Mouse (Mus musculus) lung, postnatal 25 days (tissue): Measurements from ENCODE around the gene Sec31a.
"Not testable (repeated sequence)": the region's sequence is repeated elsewhere in the genome, so short reads cannot be mapped to it uniquely, and the experiment has no call there.

Experiments used
- DNase-seq: peaks from one replicate; pipeline ENCODE4 v3.0.0; 2022; ENCODE audit warnings: low spot score

Sec31a gene

GRCm38 (mm10) chr5:100415761-100416590 lies at the start of gene Sec31a:
Gene Sec31a, minus strand, starts transcription at chr5:100416234.
- peak; percentile 98 for DNase-seq

DNA sequence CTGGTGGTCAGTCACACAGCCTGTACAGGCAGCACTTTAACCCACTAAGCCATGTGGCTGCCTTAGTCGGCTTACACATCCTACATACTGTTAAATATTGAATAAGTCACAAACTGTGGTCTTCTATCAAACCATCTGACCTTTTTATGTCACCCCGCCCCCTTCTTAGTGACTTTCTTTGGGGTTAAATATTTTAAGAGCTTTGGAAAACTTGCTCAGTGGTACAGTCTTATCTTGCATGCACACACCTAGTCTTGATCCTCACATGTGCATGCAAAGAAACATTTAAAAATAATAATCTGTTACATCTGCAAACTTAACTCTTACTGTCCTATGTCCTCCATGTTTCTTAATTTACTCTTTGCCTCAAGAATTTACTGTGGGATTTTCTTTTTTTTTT lies 46.3 kb upstream of the Sec31a start:
- DNase-seq: no peak

DNA sequence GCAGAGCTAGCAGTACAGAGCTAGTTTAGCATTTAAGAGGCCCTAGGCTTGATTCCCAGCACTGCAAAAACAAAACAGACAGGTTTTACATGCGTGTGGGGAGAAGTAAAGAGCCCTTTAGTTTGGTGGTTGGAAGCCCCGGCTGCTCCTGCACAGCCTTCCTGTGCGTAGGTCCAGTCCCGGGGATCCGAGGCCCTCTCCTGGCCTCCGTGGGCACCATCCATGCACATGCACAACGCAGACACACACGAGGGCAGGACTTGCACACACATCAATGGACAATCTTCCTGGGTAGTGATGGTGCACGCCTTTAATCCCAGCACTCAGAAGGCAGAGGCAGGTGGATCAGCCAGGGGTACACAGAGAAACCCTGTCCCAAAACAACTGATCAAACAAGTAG lies 45.5 kb upstream of the Sec31a start:
- no peak for DNase-seq

- DNase-seq: no peak
These were observed 43.4 kb upstream of the Sec31a start for GRCm38 (mm10) chr5:100459468-100459867.

DNA sequence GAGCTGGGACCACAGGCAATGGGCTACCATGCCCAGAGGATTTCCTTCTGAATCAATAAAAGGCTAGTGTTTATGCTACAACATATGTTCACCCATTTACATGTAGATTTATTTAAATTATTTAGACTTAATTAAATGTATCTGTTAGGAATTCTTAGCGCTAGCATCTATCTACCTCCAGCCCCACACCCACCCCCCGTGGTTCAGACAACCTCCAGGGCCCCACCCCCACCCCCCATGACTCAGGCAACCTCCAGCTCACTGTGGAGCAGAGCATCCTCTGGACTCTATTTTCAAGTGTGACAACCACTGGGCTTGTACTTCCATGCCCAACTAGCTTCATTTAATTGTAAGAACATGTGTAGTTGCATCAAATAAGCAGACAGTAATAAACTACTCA lies 35.8 kb upstream of the Sec31a start:
- DNase-seq: no peak

- no peak for DNase-seq
These were observed 22.8 kb upstream of the Sec31a start for GRCm38 (mm10) chr5:100438796-100439195.

- DNase-seq: no peak
These were observed 21.9 kb upstream of the Sec31a start for GRCm38 (mm10) chr5:100437917-100438316.

DNA sequence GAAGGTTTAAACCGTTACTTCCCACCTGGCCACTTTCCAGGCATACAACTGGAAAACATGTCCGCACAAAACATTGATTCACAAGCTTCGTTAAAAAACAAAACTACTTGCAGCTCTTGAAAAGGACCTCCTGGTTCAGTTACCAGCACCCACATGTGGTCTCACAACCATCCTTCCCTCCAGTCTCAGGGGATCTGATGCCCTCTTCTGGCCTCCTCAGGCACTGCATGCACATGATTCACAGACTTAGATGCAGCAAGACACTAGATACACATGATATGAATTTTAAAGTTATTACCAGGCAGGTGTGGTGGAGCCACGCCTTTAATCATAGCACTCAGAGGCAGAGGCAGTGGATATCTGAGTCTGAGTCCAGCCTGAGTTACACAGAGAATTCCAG lies 21.1 kb upstream of the Sec31a start:
- no peak for DNase-seq

GRCm38 (mm10) chr5:100430966-100431365 lies 14.9 kb upstream of the Sec31a start:
- DNase-seq: no peak

- no peak for DNase-seq
These were observed 14.0 kb upstream of the Sec31a start for GRCm38 (mm10) chr5:100430076-100430390.

GRCm38 (mm10) chr5:100429344-100430075 lies 13.5 kb upstream of the Sec31a start:
- peak; percentile 96 for DNase-seq

DNA sequence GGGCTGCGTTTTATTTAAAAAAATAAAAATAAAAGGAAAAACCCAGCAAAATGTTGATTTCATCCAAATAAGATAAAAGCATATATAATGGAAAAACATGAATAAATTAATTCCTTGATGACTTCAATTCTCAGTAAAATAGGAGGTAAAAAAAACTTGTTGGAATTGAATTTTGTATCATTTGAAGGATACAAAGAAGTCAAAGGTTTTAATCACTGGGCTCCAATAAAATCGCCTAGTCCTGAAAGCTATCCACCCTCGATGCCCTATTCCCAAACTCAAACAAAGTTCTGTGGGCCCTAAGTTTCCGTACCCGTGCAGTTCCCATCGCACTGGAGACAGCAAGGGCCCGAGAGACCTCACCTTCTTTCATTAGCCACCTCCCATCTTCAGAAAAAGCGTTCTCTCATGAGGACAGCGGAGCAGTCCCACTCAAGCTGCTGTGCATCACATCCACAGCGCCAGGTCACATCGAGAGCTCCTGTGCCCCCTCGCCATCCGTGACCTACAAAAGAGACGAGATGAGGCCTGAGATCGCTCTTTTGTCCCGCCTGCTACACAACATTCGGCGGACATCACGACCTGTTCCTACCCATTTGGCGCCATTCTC lies 12.8 kb upstream of the Sec31a start:
- DNase-seq: no peak

GRCm38 (mm10) chr5:100428031-100428733 lies 12.1 kb upstream of the Sec31a start:
- no peak for DNase-seq

DNA sequence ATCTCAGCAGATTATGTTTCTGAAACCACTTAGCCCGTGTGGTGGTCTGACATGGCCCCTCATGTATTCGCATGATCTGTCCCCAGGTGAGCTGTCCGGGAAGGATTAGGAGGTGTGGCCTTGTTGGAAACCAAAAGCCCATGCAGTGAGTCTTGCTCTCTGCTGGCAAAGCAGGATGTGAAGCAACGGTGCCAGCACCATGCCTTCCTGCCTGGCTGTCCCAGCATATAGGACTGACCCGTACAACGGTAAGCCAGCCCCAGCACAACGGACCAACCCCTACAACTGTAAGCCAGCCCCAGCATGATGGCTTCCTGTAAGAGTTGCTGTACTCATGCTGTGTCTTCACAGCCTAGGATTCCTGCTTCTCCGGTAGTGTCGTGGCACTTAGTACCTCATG lies 11.2 kb upstream of the Sec31a start:
- DNase-seq: no peak

DNA sequence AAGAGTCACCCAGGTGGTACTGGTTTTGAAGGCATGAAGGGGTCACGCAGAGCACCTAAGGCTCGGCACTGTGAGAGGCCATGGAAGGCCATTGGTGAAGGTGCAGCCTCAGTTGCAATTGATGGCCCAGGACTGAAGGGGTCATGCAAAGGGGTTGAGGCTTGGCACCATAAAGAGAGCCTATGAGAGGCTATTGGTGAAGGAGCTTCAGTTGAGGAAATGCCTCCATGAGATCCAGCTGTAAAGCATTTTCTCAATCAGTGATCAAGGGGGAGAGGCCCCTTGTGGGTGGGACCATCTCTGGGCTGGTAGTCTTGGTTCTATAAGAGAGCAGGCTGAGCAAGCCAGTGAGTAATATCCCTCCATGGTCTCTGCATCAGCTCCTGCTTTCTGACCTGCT lies 9.8 kb upstream of the Sec31a start:
- not testable (repeated sequence) for DNase-seq

- no peak for DNase-seq
These were observed 8.2 kb upstream of the Sec31a start for GRCm38 (mm10) chr5:100424252-100424651.

- no peak for DNase-seq
These were observed 7.6 kb upstream of the Sec31a start for GRCm38 (mm10) chr5:100423626-100424025.

DNA sequence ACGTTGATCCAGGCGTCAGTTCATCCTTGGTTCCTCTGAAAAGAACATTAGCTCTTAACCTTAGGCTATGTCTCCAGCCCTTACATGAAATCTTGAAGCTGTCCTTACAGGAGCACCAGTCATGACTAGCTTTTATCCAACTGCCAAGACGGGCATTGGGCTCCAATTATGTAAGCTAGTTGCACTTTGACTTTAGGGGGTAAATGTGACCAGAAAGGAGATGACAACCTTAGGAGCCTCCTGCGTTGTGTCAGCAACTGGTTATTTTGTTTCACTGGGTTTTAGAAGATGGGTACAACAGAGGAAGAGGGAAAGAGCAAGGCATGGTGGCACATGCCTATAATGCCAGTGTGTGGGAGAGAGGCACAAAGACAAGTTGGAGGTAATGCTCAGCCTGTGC lies 2.8 kb upstream of the Sec31a start:
- DNase-seq: no peak

DNA sequence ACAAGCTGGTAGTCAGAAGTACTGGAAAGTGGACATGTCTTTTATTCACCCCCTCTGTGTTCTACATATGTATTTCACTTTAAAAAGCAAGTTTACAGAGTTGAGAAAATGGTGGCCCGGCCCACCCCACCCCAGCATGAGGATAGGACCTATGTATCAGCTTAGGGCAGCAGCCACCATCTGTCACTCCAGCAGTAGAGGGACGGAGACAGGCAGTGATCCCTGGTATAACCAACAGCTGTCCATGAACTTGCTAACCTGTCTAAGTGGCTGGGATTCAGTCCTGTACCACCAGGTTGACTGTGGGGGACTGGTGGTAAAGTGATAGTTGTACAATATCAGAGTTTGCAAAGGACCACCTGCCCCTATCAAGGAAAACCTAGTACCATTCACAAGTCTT lies 2.0 kb upstream of the Sec31a start:
- no peak for DNase-seq

DNA sequence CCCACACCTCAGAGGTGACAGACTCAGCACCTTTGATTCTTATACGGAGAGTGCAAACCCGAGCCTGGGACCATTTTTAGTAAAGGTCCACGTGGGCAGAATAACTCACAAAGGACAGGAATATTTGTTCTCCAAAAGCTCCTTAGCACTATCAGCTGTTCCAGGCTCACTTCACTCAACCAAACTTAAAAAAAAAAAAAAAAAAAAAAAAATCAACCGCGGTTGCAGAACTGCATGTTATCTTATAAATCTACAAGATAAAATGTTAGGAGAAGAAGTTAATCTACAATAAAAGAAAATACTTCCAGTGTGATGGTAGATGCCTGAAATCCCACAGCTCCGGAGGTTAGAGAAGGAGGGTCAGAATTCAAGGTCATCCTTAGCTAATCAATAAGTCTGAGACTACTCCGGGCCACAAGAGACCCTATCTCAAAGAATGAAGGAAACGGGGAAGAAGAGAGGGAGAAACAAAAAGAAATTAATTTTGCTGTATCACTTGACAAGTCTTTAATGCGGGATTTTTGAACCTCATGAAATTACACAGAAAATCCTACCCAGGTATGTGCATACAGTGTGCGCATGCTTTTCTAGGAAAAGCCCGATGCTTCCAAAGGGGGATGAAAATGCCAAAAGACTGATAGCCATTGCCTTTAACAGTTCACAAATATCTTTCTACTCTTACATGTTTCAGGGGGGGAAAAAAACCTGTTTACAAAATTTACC lies 1.4 kb downstream of the Sec31a start:
- no peak for DNase-seq

GRCm38 (mm10) chr5:100412886-100413285 lies 3.1 kb downstream of the Sec31a start:
- DNase-seq: no peak

DNA sequence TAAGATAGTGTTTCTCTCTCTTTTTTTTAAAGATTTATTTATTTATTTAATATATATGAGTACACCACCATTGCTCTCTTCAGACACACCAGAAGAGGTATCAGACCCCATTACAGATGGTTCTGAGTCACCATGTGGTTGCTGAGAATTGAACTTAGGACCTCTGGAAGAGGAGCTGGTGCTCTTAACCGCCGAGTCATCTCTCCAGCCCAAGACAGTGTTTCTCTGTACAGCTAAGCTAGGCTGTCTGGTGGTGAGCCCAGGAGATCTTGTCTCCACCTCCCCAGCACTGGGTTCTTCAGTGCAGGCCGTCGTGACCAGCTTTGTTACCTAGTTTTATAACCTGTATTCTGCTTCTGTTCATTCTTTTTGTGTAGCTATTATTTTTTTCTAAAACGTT lies 5.8 kb downstream of the Sec31a start:
- no peak for DNase-seq
